Mouse (Mus musculus): ENCODE measurements around the gene C1qc.

C1qc gene

DNA sequence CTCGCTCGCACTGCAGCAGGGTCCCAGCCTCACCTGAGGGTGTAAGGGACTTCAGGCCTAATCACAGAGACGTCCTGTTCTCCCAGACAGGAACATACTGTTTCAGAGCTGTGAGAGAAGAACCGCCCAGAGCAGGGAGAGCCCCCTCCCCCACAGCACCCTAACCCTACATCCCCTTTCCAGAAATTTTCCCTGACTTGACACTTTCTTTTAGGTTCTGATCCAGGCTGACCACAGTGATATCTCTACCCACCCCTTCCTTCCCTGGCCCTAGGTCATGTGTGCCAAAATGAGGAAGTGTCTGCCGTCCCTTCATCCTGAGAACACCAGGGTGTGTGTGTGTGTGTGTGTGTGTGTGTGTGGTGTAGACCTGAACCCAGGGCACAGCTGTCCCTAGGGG lies at the start of gene C1qc:
C1qc (minus strand) TSS at position 255 of the 400 bp plus-strand sequence.
- no peak for DNase-seq (ENCODE audit: low spot score in 2 of 2)

DNA sequence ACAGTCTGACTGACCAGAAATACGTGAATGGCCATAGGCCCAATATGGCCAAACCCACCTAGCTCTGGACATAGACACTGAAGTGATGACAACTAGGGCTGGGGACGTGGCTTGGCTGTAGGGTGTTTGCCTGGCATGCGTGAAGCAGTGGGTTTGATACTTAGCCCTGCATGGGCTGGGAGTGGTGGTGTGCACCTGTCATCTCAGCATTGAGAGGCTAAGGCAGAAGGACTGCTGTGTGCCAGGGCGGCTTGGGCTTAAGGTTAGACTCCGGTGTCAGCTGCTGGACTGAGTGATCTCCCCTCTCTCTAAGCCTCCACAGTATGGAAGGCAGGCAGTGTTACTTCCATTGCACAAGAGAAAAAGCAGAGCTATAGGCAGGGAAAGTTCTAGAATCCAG lies 45.1 kb upstream of the C1qc start:
- DNase-seq (ENCODE audit: low spot score in 2 of 2), result no peak

DNA sequence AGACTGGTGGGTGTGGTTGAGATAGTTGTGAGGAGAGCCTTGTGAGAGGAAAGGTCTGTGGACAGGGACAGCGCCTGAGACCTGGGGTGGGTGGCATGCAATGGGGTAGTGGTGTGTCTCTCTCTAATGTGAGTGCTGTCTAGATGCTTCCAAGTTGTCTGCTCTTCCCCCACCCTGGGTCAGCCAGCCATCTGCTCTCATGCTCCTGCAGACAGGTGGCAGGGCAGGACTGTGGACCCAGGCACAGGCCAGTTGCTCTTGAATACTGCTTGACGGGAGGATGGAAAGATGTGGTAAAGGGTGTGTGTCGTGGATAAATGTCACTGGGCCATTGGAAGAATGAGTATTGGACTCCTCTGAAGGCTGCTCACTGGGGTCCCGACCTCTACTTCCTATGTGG lies 44.5 kb upstream of the C1qc start:
- no peak for DNase-seq (ENCODE audit: low spot score in 2 of 2)

DNA sequence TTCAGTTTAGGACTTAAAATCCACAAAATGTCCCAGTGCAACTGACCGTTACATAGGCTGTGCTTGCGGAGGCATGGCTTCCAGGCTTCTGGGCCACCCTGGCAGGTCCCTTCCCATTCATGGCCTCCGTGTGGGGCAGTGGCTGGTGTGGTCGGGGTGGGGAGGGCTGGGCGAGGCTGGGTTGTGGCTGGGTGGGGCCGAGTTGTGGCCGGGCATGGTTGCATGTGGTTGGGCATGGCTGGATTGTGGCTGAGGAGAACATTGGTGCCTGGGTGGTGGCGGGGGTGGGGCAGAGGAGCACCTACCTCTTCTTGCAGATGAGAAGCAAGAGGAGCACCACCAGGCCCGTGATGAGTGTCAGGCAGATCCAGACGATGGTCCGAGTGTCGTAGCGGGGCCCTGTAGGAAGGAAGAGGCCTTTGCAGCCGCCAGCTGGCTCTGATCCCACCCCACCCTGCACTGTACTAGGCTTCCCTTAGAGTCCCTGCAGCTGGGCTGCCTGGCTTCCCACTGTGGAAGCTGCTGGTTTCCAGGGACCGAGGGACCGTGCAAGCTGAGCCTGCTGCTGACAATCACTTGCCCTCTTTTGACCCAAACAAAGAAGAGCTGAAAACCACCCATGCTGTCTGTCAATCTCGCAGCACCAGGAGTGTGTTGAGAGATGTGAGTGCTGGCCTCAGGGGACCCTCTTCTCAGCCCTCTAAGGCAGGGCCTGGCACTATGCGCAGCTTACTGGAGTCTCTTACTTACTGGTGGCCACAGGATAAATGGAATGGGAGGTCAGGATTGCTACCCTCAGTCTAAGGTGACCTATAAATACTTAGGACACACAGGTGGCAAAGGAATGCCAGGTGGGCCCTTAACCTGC lies 42.1 kb upstream of the C1qc start:
- DNase-seq (ENCODE audit: low spot score in 2 of 2), result no peak

- no peak for DNase-seq (ENCODE audit: low spot score in 2 of 2)
Observed at GRCm38 (mm10) chr4:136930474-136930873, 37.6 kb upstream of the C1qc start.

DNA sequence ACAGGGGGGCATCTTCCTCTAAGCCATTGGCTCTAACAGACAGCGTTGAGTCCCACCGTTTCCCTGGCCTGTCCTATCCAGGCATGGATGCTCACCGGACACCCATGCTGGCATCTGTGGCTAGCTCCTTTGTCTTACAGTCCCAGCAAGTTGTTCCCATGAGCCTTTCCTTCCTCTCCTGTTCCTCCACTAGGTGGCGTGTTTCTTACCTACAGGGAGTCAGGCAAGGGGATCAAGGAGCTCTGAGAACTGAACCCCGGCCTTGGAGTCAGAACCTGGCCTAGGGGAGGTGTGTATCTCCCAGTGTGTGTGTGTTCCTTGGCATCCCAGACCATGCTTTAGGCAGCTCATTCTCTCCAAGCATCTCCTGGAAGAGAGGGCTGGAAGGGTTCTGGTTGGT lies 36.1 kb upstream of the C1qc start:
- no peak for DNase-seq (ENCODE audit: low spot score in 2 of 2)

DNA sequence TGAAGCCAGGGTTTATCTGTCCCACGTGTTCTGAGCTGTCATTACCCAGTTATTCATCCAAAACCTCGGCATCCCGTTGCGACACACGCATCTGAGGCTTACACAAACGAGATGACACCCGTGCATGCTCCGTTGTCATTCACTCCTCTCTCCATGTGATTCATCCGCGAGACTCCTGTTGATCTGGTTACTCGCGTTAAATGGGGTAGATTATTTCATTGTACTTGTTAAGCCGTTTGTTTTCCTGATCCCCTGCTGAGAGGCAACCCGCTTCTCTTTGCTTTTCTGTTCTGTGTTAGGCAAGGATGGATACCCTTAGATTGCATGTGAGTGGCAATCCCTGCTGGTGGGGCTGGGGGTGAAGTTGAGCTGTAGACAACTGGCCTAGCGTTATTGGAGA lies 32.9 kb upstream of the C1qc start:
- DNase-seq (ENCODE audit: low spot score in 2 of 2), result no peak

- DNase-seq (ENCODE audit: low spot score in 2 of 2), result peak; percentile 60 to 62
Observed at GRCm38 (mm10) chr4:136924529-136924928, 31.7 kb upstream of the C1qc start.

GRCm38 (mm10) chr4:136919526-136919925 lies 26.7 kb upstream of the C1qc start:
- DNase-seq (ENCODE audit: low spot score in 2 of 2), result no peak

- DNase-seq (ENCODE audit: low spot score in 2 of 2), result no peak
Observed at GRCm38 (mm10) chr4:136918834-136919233, 26.0 kb upstream of the C1qc start.

GRCm38 (mm10) chr4:136917165-136917524 lies 24.3 kb upstream of the C1qc start:
- no peak for DNase-seq (ENCODE audit: low spot score in 2 of 2)

GRCm38 (mm10) chr4:136916359-136917164 lies 23.7 kb upstream of the C1qc start:
- no peak for DNase-seq (ENCODE audit: low spot score in 2 of 2)

- no peak for DNase-seq (ENCODE audit: low spot score in 2 of 2)
Observed at GRCm38 (mm10) chr4:136912841-136913240, 20.0 kb upstream of the C1qc start.

DNA sequence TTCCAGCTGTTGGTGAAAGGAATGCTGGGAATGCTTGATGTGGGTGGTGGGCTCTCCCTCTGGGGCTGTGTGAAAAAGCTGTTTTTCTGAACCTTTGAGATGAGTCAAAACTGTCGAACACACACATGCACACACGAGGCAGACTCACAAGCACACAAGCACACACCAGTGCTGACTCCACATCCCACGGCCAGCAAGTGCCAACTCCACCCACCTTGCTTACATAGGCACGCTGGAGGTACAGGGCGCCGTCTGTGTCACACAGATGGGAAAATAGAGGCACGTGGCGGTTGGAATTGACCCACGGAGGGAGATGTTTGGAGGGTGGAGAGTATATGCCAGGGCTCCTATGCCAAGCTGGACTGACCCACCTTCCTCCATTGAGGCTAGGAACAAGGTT lies 18.9 kb upstream of the C1qc start:
- no peak for DNase-seq (ENCODE audit: low spot score in 2 of 2)

DNA sequence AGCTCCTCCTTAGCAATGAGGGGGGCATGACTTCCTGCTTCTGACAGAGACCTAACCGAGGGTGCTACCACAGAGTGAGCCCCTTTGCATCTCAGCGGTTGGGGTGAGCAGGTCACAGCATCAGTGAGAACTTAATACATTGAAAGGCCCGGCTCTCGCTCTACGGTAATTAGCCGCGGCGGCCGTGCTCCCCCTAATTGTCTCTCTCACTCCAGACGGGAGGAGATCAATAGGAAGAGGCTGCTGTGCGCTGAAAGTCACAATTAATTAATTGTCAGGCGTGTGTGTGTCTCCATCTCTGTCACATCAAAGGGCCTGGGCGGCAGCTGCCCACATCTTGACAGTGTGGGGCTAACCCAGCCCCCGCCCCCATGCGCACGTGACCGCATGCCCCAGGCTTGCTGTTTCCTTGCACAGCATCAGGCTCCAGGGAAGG lies 18.4 kb upstream of the C1qc start:
- no peak for DNase-seq (ENCODE audit: low spot score in 2 of 2)

DNA sequence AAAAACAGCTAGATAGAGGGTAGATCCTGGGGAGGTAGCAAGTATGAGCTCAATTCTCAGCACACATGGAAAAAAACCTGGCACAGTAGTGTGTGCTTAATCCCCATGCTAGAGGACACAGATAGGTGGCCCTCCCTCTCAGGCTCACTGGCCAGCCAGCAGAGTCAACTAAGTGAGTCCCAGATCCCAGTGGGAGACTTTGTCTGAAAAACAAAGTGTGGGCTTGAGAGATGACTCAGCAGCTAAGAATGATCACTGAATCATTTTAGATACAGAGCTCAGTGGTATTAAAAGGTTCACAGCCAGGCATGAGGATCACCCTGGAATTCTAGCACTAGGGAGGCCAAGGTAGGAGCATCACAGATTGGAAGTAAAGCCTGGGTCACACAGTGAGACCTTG lies 14.9 kb upstream of the C1qc start:
- DNase-seq (ENCODE audit: low spot score in 2 of 2), result no peak

- DNase-seq (ENCODE audit: low spot score in 2 of 2), result peak in 1 of 2 experiments; percentile 32
Observed at GRCm38 (mm10) chr4:136907033-136907432, 14.2 kb upstream of the C1qc start.

GRCm38 (mm10) chr4:136904767-136905539 lies 12.1 kb upstream of the C1qc start:
- DNase-seq (ENCODE audit: low spot score in 2 of 2), result no peak

DNA sequence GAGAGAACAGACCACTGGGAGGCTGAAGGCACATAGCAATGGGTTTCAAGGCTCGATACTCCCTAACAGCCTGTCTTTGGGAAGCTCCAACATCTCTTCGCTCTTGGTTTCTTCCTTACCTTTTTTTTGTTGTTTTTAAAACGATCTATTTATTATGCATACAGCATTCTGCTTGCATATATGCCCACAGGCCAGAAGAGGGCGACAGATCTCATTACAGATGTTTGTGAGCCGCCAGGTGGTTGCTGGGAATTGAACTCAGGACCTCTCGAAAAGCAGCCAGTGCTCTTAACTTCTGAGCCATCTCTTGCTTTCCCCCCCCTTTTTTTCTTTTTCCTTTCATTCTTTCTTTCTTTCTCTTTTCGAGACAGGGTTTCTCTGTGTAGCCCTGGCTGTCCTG lies 6.3 kb upstream of the C1qc start:
- DNase-seq (ENCODE audit: low spot score in 2 of 2), result no peak

GRCm38 (mm10) chr4:136898637-136899036 lies 5.8 kb upstream of the C1qc start, which contains the start of gene C1qa:
Gene C1qa (minus strand): TSS chr4:136898803.
- no peak for DNase-seq (ENCODE audit: low spot score in 2 of 2)

- no peak for DNase-seq (ENCODE audit: low spot score in 2 of 2)
Observed at GRCm38 (mm10) chr4:136898084-136898598, 5.3 kb upstream of the C1qc start.

DNA sequence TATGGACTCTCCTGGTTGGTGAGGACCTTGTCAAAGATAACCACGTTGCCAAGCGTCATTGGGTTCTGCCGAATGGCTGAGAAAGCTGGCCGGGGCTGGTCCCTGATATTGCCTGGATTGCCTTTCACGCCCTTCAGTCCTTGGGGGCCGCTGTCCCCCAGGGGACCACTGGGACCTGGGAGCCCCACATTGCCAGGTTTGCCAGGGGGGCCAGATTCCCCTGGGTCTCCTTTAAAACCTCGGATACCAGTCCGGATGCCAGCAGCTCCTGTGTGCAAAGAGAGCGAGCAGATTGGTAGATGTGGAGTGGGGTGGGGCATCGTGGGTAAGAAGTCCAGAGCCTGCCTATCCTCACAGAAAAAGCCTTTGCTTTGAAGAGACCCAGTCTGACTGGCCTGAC lies 3.6 kb upstream of the C1qc start:
- DNase-seq (ENCODE audit: low spot score in 2 of 2), result no peak
